Mouse (Mus musculus): ENCODE measurements at regions not wholly inside any gene's neighbourhood (a gene's known extent, or its start where the extent isn't known, plus 50 kb on each side); places are given as distances from the start of the nearest gene placed in this dataset.

DNA sequence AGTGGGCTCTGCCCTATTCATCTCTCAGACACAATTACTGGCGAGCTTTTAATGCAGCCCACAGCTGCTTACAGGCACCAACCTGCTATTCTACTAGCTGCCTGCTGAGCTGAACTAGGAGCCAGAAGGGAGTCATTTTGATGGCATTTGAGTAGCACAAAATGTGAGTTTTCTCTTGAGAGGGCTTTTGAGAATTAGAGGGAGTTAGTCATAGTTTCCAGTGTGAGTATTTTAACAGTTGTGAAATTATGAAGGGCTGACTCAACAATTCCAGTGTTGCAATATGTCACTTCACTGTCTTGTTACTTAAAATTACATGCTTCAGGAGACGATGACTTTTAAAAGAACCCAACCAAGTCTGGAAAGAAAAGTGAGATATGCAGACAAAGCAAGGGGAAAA is 54.4 kb upstream of the Ly86 start:
- no peak for DNase-seq (ENCODE audit: low read depth, low spot score)
- Histone ChIP-seq H3K36me3 (ENCODE audit: control insufficient read depth, insufficient read depth, low read length, poor library complexity, severe bottlenecking) (no peaks in the 10 kb centered on the region), H3K27me3 (ENCODE audit: control insufficient read depth, insufficient read depth, low read length, poor library complexity, severe bottlenecking) (no peaks in the 10 kb centered on the region)

- DNase-seq (ENCODE audit: low read depth, low spot score), result no peak
- no peaks in the 10 kb centered on the region for H3K36me3 ChIP-seq (ENCODE audit: control insufficient read depth, insufficient read depth, low read length, poor library complexity, severe bottlenecking)
Observed at GRCm38 (mm10) chr13:37288993-37289392, 56.0 kb upstream of the Ly86 start.

GRCm38 (mm10) chr13:37282515-37282914 is 62.5 kb upstream of the Ly86 start:
- H3K36me3 ChIP-seq (ENCODE audit: control insufficient read depth, insufficient read depth, low read length, poor library complexity, severe bottlenecking), result no peaks in the 10 kb centered on the region
- no peaks in the 10 kb centered on the region for H3K27me3 ChIP-seq (ENCODE audit: control insufficient read depth, insufficient read depth, low read length, poor library complexity, severe bottlenecking)
- no peak for DNase-seq (ENCODE audit: low read depth, low spot score)

More at GRCm38 (mm10) chr13:37288993-37289392, 56.0 kb upstream of the Ly86 start:
- no peaks in the 10 kb centered on the region for H3K27me3 ChIP-seq (ENCODE audit: control insufficient read depth, insufficient read depth, low read length, poor library complexity, severe bottlenecking)

- DNase-seq (ENCODE audit: low read depth, low spot score), result no peak
- Histone ChIP-seq H3K36me3 (ENCODE audit: control insufficient read depth, insufficient read depth, low read length, poor library complexity, severe bottlenecking) (no peaks in the 10 kb centered on the region), H3K27me3 (ENCODE audit: control insufficient read depth, insufficient read depth, low read length, poor library complexity, severe bottlenecking) (no peaks in the 10 kb centered on the region)
Observed at GRCm38 (mm10) chr13:37279078-37279789, 65.8 kb upstream of the Ly86 start.

GRCm38 (mm10) chr13:37249581-37250461 is 95.2 kb upstream of the Ly86 start:
- no peaks in the 10 kb centered on the region for H3K27me3 ChIP-seq (ENCODE audit: control insufficient read depth, insufficient read depth, low read length, poor library complexity, severe bottlenecking)
- H3K36me3 ChIP-seq (ENCODE audit: control insufficient read depth, insufficient read depth, low read length, poor library complexity, severe bottlenecking), result no peaks in the 10 kb centered on the region
- no peak for DNase-seq (ENCODE audit: low read depth, low spot score)

DNA sequence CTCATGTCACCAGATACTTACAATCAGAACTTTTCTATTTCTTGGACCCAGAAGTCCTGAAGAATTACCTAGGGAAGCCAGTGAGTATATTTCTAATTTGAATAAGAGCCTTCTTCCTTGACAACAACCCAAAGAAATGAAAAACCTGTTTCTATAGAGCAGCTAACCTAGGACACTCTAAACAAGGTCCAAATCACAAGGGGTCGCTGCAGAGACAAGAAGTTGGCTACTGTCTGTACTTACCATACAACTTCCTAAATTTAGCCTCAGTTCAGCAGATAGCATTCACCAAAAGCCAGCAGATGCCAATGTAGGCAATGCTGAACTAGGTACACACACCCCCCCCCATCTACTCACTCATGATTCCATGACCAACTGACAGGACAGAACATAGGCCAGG is 96.3 kb upstream of the Ly86 start:
- Histone ChIP-seq H3K27me3 (ENCODE audit: control insufficient read depth, insufficient read depth, low read length, poor library complexity, severe bottlenecking) (no peaks in the 10 kb centered on the region), H3K36me3 (ENCODE audit: control insufficient read depth, insufficient read depth, low read length, poor library complexity, severe bottlenecking) (no peaks in the 10 kb centered on the region)
- DNase-seq (ENCODE audit: low read depth, low spot score), result no peak

GRCm38 (mm10) chr13:37240048-37240447 is 105.0 kb upstream of the Ly86 start:
- DNase-seq (ENCODE audit: low read depth, low spot score), result no peak
- Histone ChIP-seq H3K27me3 (ENCODE audit: control insufficient read depth, insufficient read depth, low read length, poor library complexity, severe bottlenecking) (no peaks in the 10 kb centered on the region), H3K36me3 (ENCODE audit: control insufficient read depth, insufficient read depth, low read length, poor library complexity, severe bottlenecking) (no peaks in the 10 kb centered on the region)

DNA sequence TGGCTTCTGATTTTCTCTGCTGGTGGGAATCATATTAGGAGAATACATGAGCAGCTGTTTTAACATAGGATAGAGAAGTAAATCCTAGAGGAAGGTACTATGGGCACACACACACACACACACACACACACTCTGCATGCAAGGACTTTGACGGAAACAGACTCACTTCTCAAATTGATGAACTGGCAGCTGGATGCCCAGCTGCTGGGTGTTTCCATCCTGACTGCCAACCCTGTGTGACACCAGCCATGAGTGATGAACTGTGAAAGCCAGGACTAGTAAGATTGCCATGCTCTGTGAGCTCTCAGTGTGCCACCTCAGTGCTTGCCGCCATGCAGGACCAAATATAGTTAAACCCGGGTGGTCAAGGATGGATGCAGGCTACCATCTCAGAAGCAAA is 107.7 kb upstream of the Ly86 start:
- Histone ChIP-seq H3K36me3 (ENCODE audit: control insufficient read depth, insufficient read depth, low read length, poor library complexity, severe bottlenecking) (no peaks in the 10 kb centered on the region), H3K27me3 (ENCODE audit: control insufficient read depth, insufficient read depth, low read length, poor library complexity, severe bottlenecking) (no peaks in the 10 kb centered on the region)
- DNase-seq (ENCODE audit: low read depth, low spot score), result no peak

DNA sequence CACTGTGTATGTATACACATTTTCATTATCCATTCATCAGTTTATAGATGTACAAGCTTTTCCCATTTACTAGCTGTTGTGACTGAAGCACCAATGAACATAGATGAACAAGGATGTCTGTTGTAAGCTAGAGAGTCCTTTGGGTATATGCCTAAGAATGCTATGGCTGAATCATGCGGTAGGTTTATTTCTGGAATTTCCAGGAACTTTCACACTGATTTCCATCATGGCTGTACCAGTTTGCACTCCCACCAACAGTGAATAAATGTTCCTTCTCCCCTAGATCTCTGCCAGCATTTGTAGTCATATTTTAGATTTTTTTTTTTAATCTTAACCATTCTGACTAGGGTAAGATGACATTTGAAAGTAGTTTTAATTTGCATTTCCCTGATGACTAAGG is 119.2 kb upstream of the Ly86 start:
- Histone ChIP-seq H3K27me3 (ENCODE audit: control insufficient read depth, insufficient read depth, low read length, poor library complexity, severe bottlenecking) (no peaks in the 10 kb centered on the region), H3K36me3 (ENCODE audit: control insufficient read depth, insufficient read depth, low read length, poor library complexity, severe bottlenecking) (no peaks in the 10 kb centered on the region)
- DNase-seq (ENCODE audit: low read depth, low spot score), result no peak

- no peak for DNase-seq (ENCODE audit: low read depth, low spot score)
- Histone ChIP-seq H3K36me3 (ENCODE audit: control insufficient read depth, insufficient read depth, low read length, poor library complexity, severe bottlenecking) (no peaks in the 10 kb centered on the region), H3K27me3 (ENCODE audit: control insufficient read depth, insufficient read depth, low read length, poor library complexity, severe bottlenecking) (no peaks in the 10 kb centered on the region)
Observed at GRCm38 (mm10) chr13:37220436-37220835, 124.6 kb upstream of the Ly86 start.

DNA sequence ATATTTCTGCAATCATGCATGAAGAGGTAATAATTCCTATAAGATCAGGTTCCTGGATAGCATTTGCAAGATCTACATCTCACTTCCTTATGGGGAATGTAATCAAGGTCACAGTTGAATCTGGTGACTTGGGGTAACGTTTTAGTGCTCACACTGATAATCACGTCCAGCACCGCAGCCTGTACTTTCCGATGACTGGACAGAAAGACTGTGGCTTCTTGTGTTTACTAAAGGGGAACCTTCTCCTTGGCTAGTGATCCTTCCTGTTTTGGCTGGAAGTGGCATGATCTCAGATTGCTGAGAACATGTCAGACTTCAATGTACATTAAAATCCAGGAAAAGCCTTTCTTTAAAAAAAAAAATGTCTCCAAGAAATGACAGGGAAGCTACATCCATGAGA is 126.4 kb upstream of the Ly86 start:
- Histone ChIP-seq H3K27me3 (ENCODE audit: control insufficient read depth, insufficient read depth, low read length, poor library complexity, severe bottlenecking) (no peaks in the 10 kb centered on the region), H3K36me3 (ENCODE audit: control insufficient read depth, insufficient read depth, low read length, poor library complexity, severe bottlenecking) (no peaks in the 10 kb centered on the region)
- peak; percentile 1 for DNase-seq (ENCODE audit: low read depth, low spot score)

DNA sequence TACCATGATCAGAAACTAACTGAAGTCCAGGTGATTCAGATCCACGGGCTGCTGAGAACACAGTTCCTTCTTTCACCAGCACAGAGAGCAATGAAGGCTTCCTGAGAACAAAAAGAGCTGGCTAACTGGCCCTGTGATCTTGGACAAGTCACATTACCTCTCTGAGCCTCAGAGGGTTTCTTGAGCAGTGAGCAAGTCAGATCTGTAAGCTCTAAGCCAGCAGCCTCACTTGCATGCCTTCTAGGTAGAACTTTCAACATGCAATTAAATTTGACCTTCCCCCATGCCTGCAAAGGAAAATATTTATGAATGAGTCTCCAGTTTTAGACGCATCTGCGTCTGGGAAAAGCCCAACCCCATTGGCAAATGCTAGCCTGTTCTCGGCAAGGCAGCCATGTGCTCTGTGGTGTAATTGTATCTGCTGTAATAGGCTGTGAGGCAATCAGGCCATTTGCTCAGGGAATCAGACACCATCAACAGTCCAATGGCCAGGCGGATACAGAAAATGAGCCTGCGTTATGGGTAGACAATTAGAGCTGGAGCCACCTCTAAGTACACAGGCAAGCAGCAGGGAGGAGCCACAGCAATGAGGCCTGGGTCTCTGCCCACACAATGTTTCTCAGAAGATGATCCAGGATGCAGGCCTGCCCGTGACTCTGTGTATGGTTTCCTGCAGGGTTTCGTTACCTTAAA is 130.3 kb upstream of the Ly86 start:
- H3K36me3 ChIP-seq (ENCODE audit: control insufficient read depth, insufficient read depth, low read length, poor library complexity, severe bottlenecking), result no peaks in the 10 kb centered on the region
- no peak for DNase-seq (ENCODE audit: low read depth, low spot score)
- no peaks in the 10 kb centered on the region for H3K27me3 ChIP-seq (ENCODE audit: control insufficient read depth, insufficient read depth, low read length, poor library complexity, severe bottlenecking)

GRCm38 (mm10) chr13:37197136-37197535 is 147.1 kb upstream of the F13a1 start:
- no peak for DNase-seq (ENCODE audit: low read depth, low spot score)
- H3K36me3 ChIP-seq (ENCODE audit: control insufficient read depth, insufficient read depth, low read length, poor library complexity, severe bottlenecking), result no peaks in the 10 kb centered on the region
- no peaks in the 10 kb centered on the region for H3K27me3 ChIP-seq (ENCODE audit: control insufficient read depth, insufficient read depth, low read length, poor library complexity, severe bottlenecking)

- no peaks in the 10 kb centered on the region for H3K36me3 ChIP-seq (ENCODE audit: control insufficient read depth, insufficient read depth, low read length, poor library complexity, severe bottlenecking)
- no peaks in the 10 kb centered on the region for H3K27me3 ChIP-seq (ENCODE audit: control insufficient read depth, insufficient read depth, low read length, poor library complexity, severe bottlenecking)
- no peak for DNase-seq (ENCODE audit: low read depth, low spot score)
Observed at GRCm38 (mm10) chr13:37195857-37196256, 145.8 kb upstream of the F13a1 start.
